In the genomic region with DNA sequence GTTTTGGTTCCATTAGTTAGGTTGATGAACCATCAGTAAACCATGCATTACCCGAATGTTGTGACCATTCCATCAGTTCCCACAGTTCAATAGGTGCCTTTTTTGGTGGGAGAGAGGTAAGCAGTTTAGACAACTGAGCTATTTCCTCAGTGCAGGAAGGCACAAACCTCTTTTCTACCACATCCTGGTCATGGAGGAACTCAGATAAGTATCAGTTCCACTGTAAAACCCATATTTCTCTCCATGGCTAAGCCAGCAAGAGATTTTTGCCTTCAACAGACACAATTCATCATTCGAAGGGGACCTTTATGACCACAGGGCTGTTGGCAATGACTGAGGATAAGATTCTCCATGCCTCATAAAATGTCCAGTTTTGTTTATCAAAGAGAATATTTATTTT, we compare ENCODE assay signal across 25 mouse cellular contexts.
A peak's percentile ranks its signal among the peaks of the same experiment; 100 is the strongest.
DNase-seq lines count a peak whose midpoint lies in the region; ATAC-seq lines count a peak whose summit lies in the region.
"Had no signal": no experiment of that assay in that cellular context is flagged by ENCODE, and none has a peak within 500 bp of the region (broad histone marks: within the 10 kb centered on the region; RNA-seq: fewer than 3 reads in every experiment).

No protein-coding gene starts in this region.

- no peaks in the 10 kb centered on the region for H3K4me1 ChIP-seq in hindbrain, embryonic 14.5 days (replicated peaks; ENCODE audit: control insufficient read depth, insufficient read depth, low read length)
- H3K4me1 ChIP-seq: embryonic facial prominence, embryonic 10.5 days; embryonic facial prominence, embryonic 12.5 days; forebrain, embryonic 13.5 days; forebrain, embryonic 15.5 days had no signal

- H3K4me3 ChIP-seq in hindbrain, embryonic 14.5 days (replicated peaks; ENCODE audit: low read length): no peak overlapping the region
- H3K4me3 ChIP-seq: embryonic facial prominence, embryonic 10.5 days; embryonic facial prominence, embryonic 12.5 days; forebrain, embryonic 13.5 days; forebrain, embryonic 15.5 days had no signal

- no peak overlapping the region for H3K27ac ChIP-seq in hindbrain, embryonic 14.5 days
- H3K27ac ChIP-seq: embryonic facial prominence, embryonic 10.5 days; embryonic facial prominence, embryonic 12.5 days; forebrain, embryonic 13.5 days; forebrain, embryonic 15.5 days had no signal

- H3K9ac ChIP-seq in hindbrain, embryonic 14.5 days: no peak overlapping the region
- H3K9ac ChIP-seq: embryonic facial prominence, embryonic 12.5 days; forebrain, embryonic 13.5 days; forebrain, embryonic 15.5 days; forebrain, postnatal 0 days had no signal

- no peaks in the 10 kb centered on the region for H3K36me3 ChIP-seq in hindbrain, embryonic 14.5 days (replicated peaks; ENCODE audit: control insufficient read depth, insufficient read depth)
- H3K36me3 ChIP-seq: embryonic facial prominence, embryonic 10.5 days; embryonic facial prominence, embryonic 12.5 days; forebrain, embryonic 15.5 days; G1E had no signal

- H3K9me3 ChIP-seq in hindbrain, embryonic 14.5 days (ENCODE audit: control insufficient read depth, low read length): no peaks in the 10 kb centered on the region
- H3K9me3 ChIP-seq: embryonic facial prominence, embryonic 12.5 days; forebrain, embryonic 13.5 days; forebrain, embryonic 15.5 days; G1E had no signal

- no peaks in the 10 kb centered on the region for H3K27me3 ChIP-seq in hindbrain, embryonic 14.5 days (ENCODE audit: control insufficient read depth, insufficient read depth, low read length)
- H3K27me3 ChIP-seq: CH12.LX; embryonic facial prominence, embryonic 12.5 days; forebrain, embryonic 13.5 days; forebrain, embryonic 15.5 days; Patski had no signal

- no peak overlapping the region for H3K4me2 ChIP-seq in hindbrain, embryonic 14.5 days (replicated peaks)
- H3K4me2 ChIP-seq: embryonic facial prominence, embryonic 12.5 days; forebrain, embryonic 13.5 days; forebrain, embryonic 15.5 days had no signal

- 77% methylated on average over 2 of the region's 2 CpGs for WGBS in hindbrain, embryonic 14.5 days

- ATAC-seq in common myeloid progenitor, adult 5-6 weeks (replicated peaks; ENCODE audit: low read depth, poor library complexity, severe bottlenecking): peak; percentile 89
- peak; percentile 93 to 98 for ATAC-seq in hematopoietic stem cell, adult 5-6 weeks (replicated peaks in 1 of 2; ENCODE audit: insufficient read depth in 1 of 2, low FRiP score in 2 of 2, low TSS enrichment in 1 of 2, low read depth in 1 of 2, poor library complexity in 2 of 2, severe bottlenecking in 2 of 2)
- no peak for ATAC-seq in hindbrain, embryonic 14.5 days (ENCODE audit: low FRiP score)
- ATAC-seq: activated CD4-positive, CD25-positive, alpha-beta regulatory T cell, adult 4 months; CD4-positive, CD25-positive, alpha-beta regulatory T cell, adult 4 months; forebrain, embryonic 13.5 days; forebrain, embryonic 15.5 days; forebrain, postnatal 0 days; Patski had no signal

- DNase-seq in spleen, adult 18-20 months: no peak
- DNase-seq in hindbrain, embryonic 14.5 days (ENCODE audit: low spot score): no peak
- no peak for DNase-seq in adipocyte (ENCODE audit: low spot score)
- DNase-seq: adrenal gland, adult 2 months; adrenal gland, postnatal 10 days; adrenal gland, postnatal 25 days; B cell, adult 2 months; cerebellum, adult 11 months; cerebellum, adult 18-20 months; cerebellum, adult 8-10 months; cerebellum, adult 9-11 months; cerebellum, postnatal 14 days; cerebellum, postnatal 36 days; forebrain, postnatal 0 days had no signal
